Mouse (Mus musculus): ENCODE data around the gene Gm16430. TPM values are rescaled to one million over a fixed set of nuclear protein-coding genes. Genes with fewer than 3 reads are reported as not detected.
"Not testable (repeated sequence)": the region's sequence is repeated elsewhere in the genome, so short reads cannot be mapped to it uniquely, and the experiment has no call there.

Gm16430 gene
- total RNA-seq (2014; rRNA removed; ENCODE audit: low replicate concordance): not detected in 2 replicates
- polyA plus RNA-seq (2015; fragmentation: Nextera tagmentation; extraction: Ambion mirVana): not detected in 2 replicates

DNA sequence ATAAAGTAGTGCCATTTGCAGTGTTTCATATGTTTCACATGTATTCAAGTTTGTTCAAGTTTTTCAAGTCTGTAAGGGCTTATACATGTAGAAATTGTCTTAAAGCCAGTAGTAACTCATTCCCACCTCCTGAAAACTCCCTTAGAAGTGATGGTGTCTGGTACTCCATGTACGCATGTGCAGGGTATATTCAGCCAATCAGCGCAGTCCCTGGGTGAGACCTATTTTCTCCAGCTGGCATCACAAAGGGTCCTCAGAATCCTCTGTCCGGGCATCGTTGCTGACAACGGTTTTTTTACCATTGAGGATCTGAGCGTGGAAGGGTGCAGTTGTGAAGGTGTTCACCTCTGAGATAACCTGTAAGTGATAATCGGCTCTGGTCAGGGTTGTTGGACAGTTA is at the start of gene Gm16430:
Gene Gm16430 (plus strand): TSS at position 301 of the 400 bp plus-strand sequence.
- not testable (repeated sequence) for H3K36me3 ChIP-seq (replicated peaks; ENCODE audit: control insufficient read depth, insufficient read depth, low read length); H3K27me3 ChIP-seq (ENCODE audit: control insufficient read depth, insufficient read depth, low read length); H3K9me3 ChIP-seq (replicated peaks; ENCODE audit: control insufficient read depth, low read length); H3K4me1 ChIP-seq (ENCODE audit: control insufficient read depth, insufficient read depth); H3K9ac ChIP-seq (replicated peaks; ENCODE audit: low read depth, low read length); H3K4me3 ChIP-seq (ENCODE audit: low read depth, low read length); DNase-seq (ENCODE audit: low spot score); H3K4me2 ChIP-seq (ENCODE audit: low read depth, low read length); H3K27ac ChIP-seq (ENCODE audit: low read depth); ATAC-seq (ENCODE audit: insufficient read depth, low read depth)
- WGBS: no CpG with 5 or more reads among the region's 7 CpGs

Other genes starting within 250 kb of the Gm16430 start
- gene Gm16405, start 91.0 kb upstream of the Gm16430 start, total RNA-seq (2014; rRNA removed; ENCODE audit: low replicate concordance): not detected in 2 replicates
- gene Gm16405, start 91.0 kb upstream of the Gm16430 start, polyA plus RNA-seq (2015; fragmentation: Nextera tagmentation; extraction: Ambion mirVana): not detected in 2 replicates

Measured in heart, postnatal 0 days (tissue).